Mouse (Mus musculus) brain, embryonic 14.5 days (tissue): ENCODE results near the gene Klhl22.

Source experiments
- CTCF ChIP-seq: fragments of 200-500 bp; IDR thresholded peaks from 2 replicates; pipeline ENCODE4 v1.5.1; 2012; ENCODE audit warnings: inconsistent platforms, mild to moderate bottlenecking, moderate library complexity, borderline replicate concordance; ENCODE audit not compliant: insufficient read depth, insufficient read length; ENCODE audit errors: extremely low read depth
- POLR2A ChIP-seq: fragments of 200-500 bp; IDR thresholded peaks from 2 replicates; pipeline ENCODE4 v1.6.1; 2012; ENCODE audit warnings: mild to moderate bottlenecking, inconsistent platforms, borderline replicate concordance; ENCODE audit not compliant: poor library complexity, insufficient read depth, insufficient read length, severe bottlenecking; ENCODE audit errors: extremely low read depth

- TF ChIP-seq POLR2A, result no peak
- no peak for TF ChIP-seq CTCF
Measured at GRCm38 (mm10) chr16:17796519-17796918, 37.1 kb downstream of the Klhl22 start.
